Comparison of ENCODE assay signal across 14 mouse cellular contexts in the genomic region with DNA sequence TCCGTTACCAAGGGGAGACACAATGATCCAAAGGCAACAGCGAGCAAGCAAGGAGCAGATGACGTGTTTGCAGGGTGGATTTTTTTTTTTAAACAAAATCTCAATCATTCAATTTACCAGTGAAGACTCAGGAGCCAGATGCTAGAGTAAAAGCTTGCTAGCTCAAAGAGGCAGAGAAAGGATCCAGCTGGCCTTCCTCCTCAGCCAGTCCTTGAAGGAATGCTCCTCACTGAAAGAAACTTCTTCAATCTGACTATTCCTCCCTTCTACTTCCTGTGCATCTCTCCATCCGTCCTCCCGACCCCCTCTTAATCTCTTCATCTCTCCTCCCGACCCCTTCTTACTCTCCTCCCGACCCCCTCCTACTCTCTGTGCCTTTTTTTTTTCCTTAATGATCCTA.
"Had no signal": no experiment of that assay in that cellular context is flagged by ENCODE, and none has a peak within 500 bp of the region (broad histone marks: within the 10 kb centered on the region; RNA-seq: fewer than 3 reads in every experiment).

No protein-coding gene starts in this region.

- H3K4me1 ChIP-seq: limb, embryonic 13.5 days; lung, embryonic 15.5 days; midbrain, embryonic 10.5 days; neural tube, embryonic 15.5 days had no signal

- H3K4me2 ChIP-seq: limb, embryonic 13.5 days; lung, embryonic 15.5 days; neural tube, embryonic 15.5 days had no signal

- H3K27me3 ChIP-seq: limb, embryonic 13.5 days; lung, embryonic 15.5 days; neural tube, embryonic 15.5 days had no signal

- ATAC-seq: intestine, postnatal 0 days had no signal

- H3K9ac ChIP-seq: limb, embryonic 13.5 days; liver, embryonic 14.5 days; lung, embryonic 15.5 days; neural tube, embryonic 15.5 days had no signal

- DNase-seq: kidney, adult 8-10 months; kidney, postnatal 10 days; midbrain, embryonic 14.5 days; right cerebral cortex, adult 18-20 months; right cerebral cortex, postnatal 25 days; thymus, postnatal 36 days had no signal

- H3K9me3 ChIP-seq: limb, embryonic 13.5 days; lung, embryonic 15.5 days; midbrain, embryonic 10.5 days; neural tube, embryonic 15.5 days had no signal

- H3K27ac ChIP-seq: layer of hippocampus, adult 2 months; limb, embryonic 13.5 days; liver, embryonic 14.5 days; lung, embryonic 15.5 days; midbrain, embryonic 10.5 days; neural tube, embryonic 15.5 days had no signal

- H3K36me3 ChIP-seq: limb, embryonic 13.5 days; lung, embryonic 15.5 days; midbrain, embryonic 10.5 days; neural tube, embryonic 15.5 days had no signal

- H3K4me3 ChIP-seq: layer of hippocampus, adult 2 months; limb, embryonic 13.5 days; lung, embryonic 15.5 days; midbrain, embryonic 10.5 days; myocyte; neural tube, embryonic 15.5 days had no signal
